Mouse (Mus musculus): Measurements from ENCODE around the gene Trpv4.
A peak's percentile ranks its signal among the peaks of the same experiment; 100 is the strongest.

Trpv4 gene

DNA sequence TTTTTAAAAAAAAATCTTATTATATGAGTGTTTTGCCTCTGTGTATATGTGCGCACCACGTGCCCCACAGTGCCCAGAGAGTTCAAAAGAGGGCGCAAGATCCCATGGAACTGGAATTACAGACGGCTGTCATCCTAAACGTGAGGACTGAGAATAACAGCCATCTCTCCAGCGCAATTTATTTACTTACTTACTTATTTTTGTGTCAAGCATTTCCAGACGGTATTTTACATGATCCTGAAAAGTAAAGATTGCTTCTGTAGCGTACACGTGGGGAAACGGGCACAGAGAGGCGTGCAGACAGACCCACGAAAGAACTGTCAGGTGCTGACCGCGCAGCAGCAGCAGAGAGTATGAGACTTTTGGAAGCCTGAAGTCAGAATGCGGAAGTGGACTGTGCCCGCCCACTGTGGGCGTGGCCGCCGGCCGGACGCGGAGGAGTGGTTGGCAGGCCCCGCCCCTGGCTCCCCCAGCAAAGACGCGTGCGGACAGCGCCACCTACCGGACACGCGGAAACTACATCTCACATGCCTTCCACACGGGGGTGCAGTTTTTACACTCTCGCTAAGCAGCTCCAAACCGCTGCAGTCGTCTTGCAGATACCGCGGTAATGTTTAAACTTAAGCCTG, 9.1 kb upstream of the Trpv4 start:
- peak; percentile 98 for DNase-seq (ENCODE audit: low read depth)

DNA sequence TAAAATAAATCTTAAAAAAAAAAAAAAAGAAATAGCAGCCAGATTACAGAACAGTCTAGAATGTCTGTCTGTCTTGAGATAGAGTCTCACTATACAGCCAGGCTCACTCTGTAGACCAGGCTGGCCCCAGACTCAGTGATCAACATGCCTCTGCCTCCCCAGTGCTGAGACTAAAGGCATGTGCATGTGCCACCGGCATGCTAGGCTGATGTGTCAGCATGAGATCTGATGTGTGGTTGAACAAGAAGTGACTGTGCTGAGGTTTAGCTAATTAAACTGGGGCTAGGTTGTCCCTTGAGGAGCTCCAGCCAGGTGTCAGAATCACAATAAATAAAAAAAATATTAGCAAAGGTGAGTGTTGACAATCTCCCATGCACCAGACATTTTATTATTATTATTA, 8.4 kb upstream of the Trpv4 start:
- peak; percentile 19 for DNase-seq (ENCODE audit: low read depth)

DNA sequence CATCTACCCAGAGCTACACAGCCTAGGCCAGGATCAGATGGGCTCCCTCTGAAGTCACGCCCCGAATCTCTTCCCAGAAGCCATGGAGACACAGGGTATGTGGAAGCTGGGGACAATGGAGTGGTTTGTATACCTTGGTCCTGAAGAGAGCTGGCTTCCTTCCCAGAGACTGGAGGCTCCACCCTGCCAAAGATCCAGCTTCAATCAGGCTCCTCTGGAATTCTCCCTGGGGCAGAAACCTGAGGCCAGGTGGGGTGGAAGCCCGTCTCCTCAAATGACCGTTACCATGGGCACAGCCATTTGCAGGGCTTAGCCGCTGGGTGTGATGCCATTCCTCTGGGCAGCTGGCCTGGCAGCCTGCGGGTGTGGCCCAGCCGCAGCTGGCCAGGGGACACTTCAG, 6.5 kb upstream of the Trpv4 start:
- no peak for DNase-seq (ENCODE audit: low read depth)

DNA sequence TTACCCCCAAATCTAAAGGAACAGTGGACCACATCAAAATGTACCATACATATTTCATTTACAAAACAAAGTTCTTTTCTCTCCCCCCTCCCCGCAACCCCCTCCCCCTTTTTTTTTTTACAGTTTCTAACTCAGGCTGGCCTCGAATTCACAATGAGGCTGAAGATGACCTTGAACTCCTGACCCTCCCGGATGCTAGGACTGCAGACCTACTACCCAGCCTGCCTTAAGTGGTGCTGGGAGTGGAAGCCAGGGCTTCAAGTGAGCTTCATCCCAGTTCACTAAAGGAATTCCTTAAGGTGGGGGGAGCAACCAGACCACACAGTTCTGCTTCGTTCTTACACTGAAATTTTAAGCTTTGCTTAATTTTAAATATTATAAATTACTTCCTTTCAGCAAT, 5.9 kb upstream of the Trpv4 start:
- DNase-seq (ENCODE audit: low read depth): no peak

DNA sequence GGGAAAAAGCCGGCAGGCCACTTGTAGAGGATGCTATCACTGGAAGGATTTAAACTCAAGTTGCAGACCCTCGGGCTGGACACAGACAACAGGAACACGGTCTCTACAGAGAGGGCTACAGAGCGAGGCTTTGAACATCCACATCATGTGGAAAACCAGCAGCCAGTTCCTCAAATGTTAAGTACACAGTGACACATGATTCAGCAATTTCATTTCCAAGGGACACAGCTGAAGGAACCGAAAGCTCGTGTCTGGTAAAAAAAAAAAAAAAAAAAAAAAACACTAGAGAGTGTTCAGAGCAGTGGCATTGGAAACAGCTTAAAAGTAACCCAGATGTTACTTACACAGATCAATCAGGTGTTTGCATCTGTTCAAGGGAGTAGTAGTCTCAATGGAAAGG, 2.8 kb upstream of the Trpv4 start:
- DNase-seq (ENCODE audit: low read depth): peak; percentile 73

DNA sequence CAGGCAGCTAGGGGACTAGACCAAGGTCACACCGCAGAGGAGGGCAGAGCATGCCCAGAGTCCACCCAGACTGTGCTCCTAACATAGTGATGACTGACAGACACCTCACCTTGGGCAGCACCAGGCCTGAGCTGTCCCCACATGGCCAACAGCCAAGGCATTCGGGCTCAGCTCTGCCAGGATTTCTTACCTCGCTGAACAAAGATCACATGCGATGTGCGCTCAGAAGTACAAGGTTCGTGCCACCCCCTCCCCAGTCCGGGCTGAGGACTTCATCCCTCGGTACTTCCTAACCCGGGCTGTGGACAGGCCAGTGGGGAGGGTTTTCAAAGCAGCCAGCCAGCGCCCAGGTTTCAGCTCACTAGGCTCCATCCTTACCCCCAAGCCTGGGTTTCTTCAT, 795 bp downstream of the Trpv4 start:
- no peak for DNase-seq (ENCODE audit: low read depth)

DNA sequence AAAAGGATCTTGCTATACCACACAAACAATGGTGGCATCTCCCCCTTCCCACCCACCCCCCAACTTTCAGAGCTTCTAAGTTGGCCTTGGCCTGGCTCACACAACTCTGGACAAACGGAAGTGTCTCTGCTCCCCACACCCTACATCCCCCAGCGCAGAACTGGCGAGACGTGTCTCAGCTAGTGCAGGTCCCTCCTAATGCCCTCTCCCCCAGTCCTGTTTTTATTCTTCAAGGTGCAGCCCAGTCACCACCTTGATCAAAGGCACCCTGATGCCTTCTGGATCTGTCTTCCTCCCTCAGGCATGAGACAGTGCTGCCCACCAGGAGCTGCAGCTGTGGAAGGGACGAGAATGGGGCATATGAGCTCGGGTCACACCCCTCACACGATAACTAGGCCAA, 1.9 kb downstream of the Trpv4 start:
- no peak for DNase-seq (ENCODE audit: low read depth)

DNA sequence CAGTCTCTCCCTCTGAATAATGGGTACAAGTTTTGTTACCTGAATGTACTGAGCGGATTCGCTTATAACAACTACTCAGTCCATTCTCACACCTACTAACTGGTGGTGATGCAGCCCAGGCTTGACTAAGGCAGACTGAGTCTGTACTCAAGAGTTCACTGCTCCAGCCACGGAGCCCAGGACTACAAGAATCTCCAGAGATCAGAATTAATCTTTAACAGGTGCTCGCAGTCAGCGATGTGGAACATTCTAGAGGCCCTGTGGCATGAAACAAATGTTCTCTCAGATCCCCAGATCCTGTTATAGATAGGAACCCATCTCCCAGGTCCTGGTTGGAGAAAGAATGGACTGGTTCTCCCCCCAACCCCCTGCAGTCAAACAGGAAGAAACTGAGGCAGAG, 2.5 kb downstream of the Trpv4 start:
- DNase-seq (ENCODE audit: low read depth): no peak

DNA sequence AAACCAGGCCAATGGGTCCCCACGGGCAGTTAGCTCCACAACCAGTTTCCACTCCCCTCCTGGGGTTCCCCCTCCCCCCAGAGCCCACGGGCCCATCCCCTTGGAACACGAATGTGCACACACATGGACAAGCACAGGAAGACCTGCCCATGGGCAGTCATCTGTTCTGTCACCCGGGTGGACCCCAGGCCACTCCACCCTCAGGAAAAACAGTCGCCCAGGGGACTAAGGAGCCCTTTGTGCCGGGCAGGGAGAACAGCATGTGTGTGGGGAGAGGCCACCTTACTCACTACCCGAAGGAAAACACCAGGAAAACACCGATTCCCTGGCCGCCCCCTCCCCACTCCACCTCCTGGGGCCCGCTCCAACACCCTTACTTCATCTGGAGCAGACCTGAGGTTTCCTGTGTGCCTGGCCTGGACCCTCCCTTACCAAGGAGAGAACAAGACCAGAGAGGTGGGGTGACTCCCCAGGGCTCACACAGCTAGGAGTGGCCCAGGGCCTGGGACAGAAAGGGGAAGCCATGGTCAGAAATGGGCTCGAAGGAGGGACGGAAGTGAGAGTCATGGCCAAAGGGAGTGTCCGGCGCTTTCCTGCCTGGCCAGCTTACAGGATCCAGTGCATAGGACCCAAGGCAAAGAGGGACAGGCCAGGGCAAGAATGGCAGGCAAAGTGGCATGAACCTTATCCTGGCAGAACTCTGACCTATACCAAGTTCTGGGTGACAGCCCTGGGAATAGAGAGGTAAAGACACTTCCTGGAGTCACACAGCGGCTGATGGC, 4.4 kb downstream of the Trpv4 start:
- no peak for DNase-seq (ENCODE audit: low read depth)

DNA sequence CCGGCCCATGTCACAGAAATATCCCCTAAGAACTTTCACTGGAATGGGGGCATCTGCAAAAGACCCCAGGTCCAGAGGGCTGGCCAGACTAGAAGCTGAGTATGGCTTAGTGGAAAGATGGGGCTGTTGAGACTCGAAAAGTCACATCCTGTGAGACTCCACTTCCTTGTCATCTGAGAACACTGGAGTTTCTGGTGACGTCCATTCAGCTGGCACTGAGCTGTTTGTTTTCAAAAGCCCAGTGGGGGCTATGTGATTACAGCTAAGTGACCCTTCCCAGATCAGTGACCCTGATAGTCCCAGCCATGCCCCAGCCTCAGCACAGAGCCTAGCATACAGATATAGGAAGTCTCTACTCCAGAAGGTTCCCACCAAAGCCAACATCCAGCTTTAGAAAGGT, 6.8 kb downstream of the Trpv4 start:
- peak; percentile 53 for DNase-seq (ENCODE audit: low read depth)

DNA sequence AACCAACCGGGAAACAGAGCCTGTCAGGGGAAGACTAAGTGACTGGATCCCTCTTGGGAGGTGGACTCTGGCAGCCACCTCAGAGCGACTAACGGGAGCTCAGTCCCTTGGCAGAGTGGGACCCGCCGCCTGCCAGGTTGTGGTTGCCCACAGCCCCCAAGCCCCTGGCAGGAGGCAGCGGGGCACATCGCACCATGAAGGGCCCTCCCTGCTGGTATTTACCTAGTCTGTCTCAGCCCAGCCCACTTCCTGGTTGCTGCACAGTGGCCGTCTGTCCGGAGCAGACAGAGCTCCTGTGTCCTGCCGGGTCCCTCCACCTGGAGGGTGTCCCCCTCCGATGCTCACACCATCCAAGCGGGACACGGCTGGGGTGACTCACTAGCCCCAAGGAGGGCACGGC, 7.2 kb downstream of the Trpv4 start:
- peak; percentile 35 for DNase-seq (ENCODE audit: low read depth)

DNA sequence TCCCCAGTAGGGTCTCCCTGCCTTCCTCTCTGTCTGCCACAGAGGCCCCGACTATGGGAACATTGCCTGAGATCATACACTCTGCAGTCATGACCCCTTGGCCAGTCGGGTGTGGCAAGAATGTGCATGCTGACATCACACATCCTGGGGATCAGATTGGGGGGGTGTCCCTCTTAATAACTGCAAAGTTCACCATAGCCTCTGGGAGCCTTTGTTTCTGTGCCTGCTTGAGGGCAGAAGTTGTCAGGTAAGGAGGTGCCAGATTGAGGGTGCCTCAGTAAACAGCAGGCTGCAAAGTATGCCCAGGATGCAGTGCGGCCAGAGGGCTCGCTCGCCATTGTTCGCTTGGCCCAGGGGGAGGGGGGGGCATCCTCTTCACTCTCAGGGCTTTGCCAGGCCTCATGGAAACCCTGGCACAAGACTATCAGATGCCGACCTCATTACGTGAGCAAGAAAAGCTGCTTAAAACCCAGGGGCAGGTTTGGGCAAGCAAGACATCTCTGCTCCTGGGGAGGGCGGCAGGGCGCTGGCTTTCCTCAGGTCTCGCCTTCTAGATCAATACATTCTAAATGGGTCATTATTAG, 9.4 kb downstream of the Trpv4 start:
- DNase-seq (ENCODE audit: low read depth): no peak

DNA sequence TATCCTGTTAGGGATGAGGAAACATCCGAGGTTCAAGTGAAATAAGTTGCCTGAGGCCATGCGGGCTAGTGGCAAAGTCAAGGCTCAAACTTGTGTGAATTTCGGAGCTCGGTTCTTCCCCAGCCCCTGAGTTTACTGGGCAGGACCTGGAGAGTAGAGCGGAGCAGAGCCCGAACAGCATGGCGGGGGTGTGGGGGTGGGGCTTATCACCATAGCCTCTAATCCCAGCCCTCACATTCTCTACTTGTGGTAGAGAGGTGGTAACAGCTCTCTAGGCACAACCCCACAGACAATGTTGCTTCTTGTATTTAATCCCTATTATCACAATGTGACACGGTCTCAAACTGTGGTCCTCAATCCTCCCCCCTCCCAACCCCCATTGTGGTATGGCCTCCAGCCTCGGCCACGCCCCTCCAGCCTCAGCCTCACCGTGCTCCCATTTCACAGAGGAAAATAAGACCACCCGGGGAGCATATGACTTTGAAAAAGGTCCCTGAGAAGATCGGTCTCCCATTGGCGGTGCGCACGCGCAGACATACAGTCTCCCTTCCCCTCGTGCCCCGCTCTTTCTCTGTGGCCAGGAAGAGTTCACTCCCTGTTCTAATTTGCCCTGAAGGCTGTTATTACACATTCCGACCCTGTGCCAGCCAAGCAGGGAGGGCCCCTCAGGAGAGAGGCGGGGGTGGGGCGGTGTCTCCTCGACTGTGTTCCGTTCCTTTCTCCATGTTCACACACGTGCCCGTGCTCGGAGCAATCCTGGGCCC, 10.8 kb downstream of the Trpv4 start:
- no peak for DNase-seq (ENCODE audit: low read depth)

DNA sequence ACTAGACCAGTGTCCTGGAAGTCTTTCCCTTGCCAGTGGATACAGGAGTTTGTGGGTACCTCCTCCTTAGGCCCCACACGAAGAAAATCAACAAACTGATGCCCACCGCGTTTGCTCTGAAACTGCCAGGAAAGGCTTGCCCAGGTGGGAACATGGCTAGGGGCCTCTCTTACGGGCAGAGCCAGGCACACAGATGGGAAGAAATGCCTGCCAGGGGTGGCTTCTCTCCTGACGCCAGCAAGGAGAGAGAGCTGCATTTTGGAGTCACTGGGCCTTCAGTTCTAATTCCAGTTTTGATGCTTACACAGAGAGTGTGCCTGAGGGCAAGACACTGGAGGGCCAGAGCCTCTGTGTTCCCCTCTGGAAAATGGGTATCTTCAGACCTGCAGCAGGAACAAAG, 12.3 kb downstream of the Trpv4 start:
- no peak for DNase-seq (ENCODE audit: low read depth)

DNA sequence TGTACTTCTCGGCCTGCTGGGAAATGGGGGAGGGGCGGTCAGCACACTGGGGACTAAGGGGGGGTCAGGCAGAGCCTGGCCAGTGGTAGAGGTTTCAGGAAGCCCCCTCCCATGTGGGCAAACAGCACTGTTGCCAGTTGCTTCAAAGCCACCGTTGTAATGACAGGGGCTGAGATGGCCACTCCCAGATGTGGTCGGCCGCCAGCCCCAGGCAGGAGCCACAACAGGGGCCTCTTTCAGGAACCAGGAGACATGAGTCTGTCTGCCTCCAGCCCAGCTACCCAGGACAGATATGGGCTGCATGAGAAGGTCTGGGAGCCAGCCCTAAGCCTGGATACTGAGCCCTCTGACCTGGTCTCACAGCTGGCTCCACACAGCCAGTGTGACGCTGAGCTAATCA, 13.3 kb downstream of the Trpv4 start:
- peak; percentile 37 for DNase-seq (ENCODE audit: low read depth)

DNA sequence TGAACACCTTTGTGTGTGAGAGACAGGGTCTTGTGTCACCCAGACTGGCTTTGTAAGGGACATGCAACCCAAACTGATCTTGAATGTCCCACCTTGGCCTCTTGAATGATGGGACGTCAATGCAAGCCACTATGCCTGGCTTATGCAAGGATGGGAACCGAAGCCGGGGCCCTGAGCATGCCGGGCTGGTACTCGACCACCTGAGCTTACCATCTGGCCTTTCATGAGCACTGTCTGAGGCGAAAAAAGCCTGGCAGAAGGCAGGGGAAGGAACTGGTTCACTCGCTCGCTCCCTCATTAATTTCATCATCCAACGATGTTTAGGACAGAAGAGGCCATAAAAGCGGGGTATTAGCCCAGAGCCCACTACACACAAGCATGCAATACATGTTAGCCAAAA, 17.4 kb downstream of the Trpv4 start:
- no peak for DNase-seq (ENCODE audit: low read depth)

DNA sequence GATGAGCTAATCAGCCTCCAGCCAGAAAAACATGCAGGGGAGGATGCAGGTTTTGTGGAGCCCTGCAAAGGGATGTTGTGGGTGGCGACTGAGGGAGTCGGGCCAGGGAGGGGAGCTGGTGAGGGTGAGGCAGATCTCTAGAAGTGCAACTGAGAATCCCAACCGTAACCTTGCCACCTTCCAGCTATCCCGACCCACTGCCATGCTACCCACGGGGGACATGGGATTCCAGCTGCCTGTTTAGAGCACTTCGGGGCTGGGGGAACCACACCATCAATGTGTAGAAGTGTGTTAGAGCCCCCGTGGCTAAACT, 18.6 kb downstream of the Trpv4 start:
- no peak for DNase-seq (ENCODE audit: low read depth)

DNA sequence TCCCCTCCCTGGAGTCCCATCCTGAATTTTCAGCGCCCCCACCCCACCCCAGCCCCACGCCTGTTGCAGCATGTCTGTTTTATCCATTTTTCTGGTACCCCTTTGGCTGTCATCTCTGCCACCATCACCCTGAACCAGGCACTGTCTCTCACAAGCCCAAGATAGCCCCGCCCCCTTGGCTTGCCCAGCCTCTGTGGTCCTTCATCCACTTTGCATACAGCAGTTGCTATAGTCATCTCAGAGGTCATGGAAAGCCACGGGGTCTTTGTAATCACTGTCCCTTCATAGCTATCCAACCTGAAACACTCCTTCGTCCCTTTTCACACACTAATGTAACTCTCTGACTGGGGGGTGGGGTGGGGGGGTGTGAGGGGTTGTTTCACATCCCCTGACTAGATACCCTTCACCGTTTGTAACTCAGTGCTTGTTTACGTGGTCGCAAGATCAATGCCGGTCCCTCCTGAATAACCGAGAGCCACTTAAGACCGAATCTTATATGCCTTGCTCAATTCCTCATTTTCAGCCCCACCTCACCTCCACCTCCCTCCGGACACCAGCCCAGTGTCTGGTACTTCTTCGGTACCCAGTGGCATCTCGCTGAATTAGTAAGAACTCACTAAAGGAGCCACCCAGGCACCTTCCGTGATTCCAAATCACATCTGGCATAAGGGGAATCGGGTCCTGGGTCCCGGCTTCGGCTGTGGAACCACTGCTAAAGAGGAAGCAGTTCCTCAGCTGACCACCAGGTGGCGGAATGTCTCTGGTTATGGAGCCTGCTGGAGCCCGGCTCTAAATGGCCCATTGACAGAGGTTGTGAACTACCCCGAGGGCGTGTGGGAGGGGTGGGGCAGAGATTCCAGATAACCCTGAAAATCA, 19.2 kb downstream of the Trpv4 start:
- DNase-seq (ENCODE audit: low read depth): peak; percentile 85

DNA sequence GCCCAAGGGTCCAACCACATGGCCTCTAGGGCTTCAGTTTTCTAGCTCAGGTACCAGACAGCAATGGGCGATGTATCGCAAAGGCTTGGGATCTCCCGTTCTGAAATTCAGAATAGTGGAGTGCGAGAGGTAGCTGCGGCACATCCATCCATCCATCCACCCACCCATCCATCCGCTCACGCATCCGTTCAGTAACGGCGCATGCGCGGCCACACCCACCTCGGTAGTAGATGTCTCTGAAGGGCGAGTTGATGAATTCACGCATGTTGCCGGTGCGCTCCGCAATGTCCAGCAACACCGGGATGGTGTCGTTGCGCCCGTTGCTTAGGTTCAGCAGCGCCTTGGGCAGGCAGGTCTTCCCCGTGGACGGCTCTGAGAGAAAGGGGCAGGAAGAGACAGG, 22.1 kb downstream of the Trpv4 start:
- no peak for DNase-seq (ENCODE audit: low read depth)

DNA sequence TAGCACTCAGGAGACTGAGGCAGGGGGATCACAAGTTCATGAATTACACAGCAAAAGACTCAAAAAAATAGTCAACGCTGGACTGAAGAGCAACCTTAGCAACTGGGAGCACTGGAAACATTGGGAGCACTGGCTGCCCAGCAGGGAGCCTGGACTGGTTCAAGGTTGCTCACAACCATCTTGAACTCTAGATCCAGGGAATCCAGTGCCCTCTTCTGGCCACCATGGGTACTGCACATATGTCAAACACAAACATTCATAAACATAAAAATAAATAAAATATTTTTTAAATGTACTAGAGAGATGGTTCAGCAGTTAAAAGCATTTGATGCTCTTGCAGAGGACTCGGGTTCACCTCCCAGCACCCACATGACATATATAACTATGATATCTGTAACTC, 26.9 kb downstream of the Trpv4 start:
- peak; percentile 59 for DNase-seq (ENCODE audit: low read depth)

DNA sequence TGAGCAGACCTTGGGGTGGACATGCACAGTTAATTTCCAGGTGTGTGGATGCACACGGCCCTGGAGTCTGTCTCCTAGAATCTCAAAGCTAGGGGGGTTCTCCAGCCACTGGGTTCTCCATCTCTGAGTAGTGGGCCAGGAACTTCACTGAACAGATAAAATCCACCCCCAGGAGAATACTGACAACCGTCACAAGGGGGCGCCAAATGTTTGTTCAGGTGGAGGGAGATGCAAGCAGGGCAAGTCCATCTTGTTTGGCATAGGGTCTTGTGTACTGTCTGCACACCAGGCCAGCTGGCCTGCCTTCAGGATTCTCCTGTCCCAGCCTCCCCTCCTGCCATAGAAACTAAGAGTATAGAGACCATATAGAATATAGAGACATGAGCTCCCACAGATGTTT, 32.6 kb downstream of the Trpv4 start:
- DNase-seq (ENCODE audit: low read depth): peak; percentile 71

DNA sequence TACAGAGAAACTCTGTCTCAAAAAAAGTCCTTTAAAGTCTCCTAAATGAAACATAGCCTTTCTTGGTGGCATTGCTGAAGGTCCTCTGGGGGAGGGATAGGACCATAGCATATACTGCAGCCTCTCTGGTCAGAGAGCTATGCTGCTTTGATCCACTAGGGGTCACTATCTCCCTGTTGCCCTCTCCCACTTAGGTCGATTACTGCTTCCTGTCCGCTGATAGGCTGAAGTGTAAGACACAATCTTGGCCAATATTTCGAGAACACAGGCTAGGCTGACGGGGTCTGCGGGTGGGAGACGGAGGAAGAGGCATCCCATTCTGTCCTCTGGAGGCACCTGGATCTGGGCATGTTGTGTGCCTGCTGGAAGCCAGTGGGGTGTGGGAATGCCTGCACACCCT, 37.9 kb downstream of the Trpv4 start:
- peak; percentile 81 for DNase-seq (ENCODE audit: low read depth)
